Mouse (Mus musculus) thymus, adult 18-20 months (tissue): ENCODE measurements around the gene Arhgef12.

Experiments used
- DNase-seq, 2 experiments: peaks; one replicate each; pipeline ENCODE4 v3.0.0; 2022; ENCODE audit warnings: mixed read lengths in 2 of 2

Gene Arhgef12

DNA sequence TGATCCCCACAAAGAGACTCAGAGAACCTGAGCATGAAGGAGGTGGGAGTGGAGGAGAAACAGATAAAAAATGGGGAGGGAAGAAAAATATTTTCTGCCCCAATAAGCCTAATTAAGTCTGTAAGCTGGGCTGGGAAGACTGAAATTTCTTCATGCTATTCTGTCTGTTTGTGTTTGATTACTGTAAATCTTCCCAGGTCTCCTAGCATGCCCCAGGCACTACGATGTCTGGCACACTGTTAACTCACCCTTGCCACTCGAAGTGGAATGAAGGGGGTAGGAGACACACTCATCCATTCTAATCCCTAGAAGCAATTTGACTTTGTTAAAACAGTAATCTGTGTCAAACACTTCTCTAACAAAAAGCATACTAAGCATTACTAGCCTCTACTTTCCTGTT lies 35.3 kb downstream of the Arhgef12 start:
- DNase-seq = no peak

DNA sequence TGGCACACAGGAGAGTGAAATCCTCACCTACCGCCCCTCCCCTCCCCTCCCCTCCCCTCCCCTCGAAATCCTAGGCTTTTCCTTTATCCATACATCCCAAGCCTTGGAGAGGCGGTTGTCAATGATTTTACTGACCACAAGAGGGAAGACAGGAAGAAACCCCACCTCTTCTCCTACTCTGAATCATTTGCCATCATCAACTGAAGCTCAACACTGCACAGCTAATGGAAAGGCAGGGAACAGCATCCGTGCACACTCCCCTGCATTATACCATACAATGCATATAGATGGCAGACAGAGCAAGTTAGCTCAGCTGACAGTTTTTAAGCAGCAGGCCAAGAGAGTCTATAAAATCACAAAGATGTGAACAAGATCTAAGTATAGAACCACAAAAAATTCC lies 35.9 kb downstream of the Arhgef12 start:
- no peak for DNase-seq

DNA sequence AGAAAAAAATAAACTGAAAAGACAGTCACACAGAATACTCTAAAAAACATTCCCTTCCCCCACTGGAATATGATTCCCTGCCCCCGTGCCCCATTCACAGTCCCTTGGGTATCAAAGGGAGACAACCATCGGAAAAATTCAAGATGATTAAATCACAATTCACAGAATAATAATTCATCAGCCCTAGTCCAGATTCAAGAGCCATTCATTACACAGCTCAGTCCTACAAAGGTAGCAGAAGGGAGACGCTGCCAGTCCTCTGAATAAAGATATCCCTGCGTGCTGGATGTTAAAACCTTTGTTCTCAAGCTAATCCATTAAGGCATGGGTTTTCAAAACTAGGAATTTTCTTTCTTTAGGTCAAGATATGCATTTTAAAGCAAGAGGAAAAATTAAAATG lies 36.5 kb downstream of the Arhgef12 start:
- DNase-seq = no peak

DNA sequence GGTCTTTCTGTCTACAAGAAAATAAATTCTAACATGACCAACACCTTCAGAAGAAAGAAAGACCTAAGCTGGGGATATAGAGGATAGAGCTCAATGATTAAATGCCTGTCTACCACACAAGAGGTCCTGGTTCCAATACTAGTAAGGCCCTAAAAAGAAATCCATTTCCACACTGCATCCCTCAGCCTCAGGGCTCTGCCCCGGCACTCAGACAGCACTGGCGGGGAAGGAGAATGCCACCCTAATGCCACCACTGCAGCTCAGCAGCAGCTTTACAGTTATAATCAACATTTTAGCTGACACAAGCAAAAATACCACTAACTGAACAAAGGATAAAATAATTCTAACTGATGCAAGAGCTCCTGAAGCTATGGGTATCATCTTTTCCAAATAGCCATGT lies 36.9 kb downstream of the Arhgef12 start:
- DNase-seq = no peak

DNA sequence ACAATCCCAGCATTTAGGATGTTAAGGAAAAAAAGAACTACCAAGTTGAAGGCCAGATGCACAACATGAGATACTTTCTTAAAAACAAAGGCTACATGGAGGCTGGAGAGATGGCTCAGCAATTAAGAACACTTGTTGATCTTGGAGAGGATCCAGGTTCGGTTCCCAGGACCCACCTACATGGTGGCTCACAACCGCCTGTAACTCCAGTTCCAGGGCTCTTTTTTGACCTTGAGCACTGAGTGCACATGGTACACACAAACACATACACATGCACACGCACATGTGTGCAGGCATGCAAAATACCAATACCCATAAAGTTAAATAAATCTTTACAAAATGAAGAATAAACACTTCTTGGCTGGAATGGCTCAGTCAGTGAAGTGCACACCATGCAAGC lies 39.1 kb downstream of the Arhgef12 start:
- no peak for DNase-seq

DNA sequence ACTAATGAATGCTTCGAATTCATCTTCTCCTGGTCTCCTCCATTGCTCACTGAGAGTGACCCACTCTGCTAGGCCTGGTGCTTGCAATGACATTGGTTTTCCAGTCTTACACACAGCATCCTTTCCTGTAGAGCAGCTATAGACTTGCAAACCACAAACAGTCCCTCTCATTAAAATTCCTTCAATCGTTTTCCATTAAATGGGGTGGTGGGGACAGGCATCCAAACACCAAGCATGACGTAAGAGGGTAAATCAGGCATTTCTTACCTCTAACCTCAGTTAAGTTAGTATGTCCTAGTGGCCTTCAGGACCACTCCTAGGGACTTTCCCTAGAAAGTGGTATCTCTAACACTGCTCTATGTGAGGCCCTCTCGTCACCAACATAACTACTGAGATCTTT lies 41.8 kb downstream of the Arhgef12 start:
- no peak for DNase-seq

DNA sequence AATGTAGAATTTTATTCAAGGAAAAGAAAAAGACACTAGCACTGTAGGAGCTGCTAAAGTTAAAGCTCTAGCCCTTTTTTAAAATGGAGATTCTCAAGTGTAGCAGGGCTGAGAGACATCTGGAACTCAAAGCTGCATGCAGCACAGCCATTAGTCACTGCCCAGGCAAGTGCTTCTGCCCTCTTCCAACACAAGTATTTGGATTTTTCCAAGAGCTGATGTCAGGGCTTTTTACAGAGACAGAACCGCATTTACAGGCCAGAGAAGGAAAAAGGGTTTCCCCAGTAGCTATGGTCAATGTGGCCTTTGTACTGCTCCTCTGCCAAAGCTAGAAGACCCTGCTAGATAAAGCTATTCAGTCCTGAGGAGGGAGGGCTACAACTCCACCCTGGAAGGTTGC lies 45.5 kb downstream of the Arhgef12 start:
- no peak for DNase-seq

DNA sequence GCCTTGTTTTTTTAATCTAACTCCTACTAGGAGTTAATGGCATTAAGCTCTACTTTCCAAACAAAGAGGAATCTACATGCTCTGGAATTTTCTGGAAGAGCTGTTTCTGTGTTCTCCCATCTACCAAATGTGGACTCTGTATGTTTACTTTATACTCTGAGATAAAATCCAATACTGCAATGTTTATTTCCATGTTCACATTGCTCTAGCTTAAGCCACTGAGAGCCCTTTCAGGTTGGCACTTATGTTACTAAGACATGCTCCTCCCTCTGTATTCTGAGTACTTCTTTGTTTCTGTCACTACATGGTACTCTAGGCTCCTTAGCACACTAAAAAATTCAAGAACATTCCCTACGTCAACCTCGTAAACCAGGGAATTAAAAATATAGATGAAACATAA lies 56.6 kb downstream of the Arhgef12 start:
- no peak for DNase-seq

DNA sequence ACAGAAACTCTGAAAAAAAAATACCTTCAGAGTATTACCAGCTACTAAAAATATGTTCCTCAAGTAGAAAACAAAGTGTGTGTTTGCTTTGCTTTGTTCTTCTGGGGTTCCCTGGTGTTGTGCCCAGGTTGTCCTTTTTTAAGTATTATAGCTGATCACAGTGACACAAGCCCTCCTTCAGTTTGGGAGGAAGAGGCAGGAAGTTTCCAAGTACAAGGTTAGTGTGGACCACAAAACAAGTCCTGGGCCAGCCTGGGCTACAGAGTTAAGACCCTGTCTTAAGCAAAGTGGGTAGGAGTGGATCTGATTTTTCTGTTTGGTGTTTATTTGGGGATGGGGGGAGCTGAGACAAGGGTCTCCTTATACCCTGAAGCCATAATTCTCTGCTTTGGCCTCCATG lies 62.6 kb downstream of the Arhgef12 start:
- DNase-seq = no peak

DNA sequence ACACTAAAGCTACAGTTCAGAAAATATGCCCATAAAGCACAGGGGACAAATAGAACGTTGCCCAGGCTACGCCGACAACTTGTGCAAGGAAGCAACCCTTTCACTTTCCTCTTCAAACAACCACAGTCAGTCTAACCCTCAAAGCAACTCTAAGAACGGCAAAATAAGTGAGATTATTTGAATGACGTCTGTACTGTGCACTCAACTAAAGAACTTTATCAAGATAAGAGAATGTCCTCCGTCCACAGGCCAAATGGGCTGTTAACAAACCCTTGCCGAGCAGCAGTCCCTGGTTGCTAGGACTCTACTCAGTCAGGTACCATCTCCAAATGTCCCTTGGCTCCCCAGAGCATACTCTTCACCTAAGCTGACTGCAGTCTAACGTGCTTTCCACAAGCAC lies 68.6 kb downstream of the Arhgef12 start:
- no peak for DNase-seq

DNA sequence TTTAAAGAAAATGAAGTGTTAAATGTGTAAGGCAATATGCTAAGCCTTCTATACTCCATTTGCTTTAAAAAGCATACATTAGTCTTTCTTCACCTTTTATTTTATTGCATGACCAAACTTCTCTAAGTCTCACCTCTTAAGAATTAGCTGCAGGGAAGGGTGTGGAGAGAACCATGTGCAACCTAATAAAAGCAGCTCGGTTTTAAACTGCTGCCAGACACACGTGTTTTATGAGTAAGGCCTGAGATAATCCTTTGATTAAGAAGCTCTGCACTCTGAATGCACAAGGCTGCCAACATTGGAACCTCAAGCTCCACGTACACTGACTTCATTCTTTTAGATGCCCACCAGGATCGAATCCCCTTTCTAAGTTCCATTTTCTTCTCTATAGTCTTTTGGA lies 71.8 kb downstream of the Arhgef12 start:
- no peak for DNase-seq

DNA sequence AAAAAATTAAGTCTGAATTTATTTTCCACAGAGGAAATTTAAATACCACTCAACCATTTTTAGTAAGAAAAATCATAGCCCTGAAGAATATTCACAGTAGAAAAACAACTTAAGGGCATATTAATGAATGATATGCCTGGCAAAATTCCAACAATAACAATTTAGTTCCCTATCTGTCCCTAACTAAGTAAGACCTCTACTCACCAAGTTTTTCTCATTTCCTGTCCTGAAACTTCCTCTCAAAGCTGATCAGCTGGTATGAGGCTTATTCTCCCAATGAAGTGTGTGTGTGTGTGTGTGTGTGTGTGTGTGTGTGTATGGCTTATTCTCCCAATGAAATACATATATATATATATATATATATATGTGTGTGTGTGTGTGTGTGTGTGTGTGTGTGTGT lies 72.8 kb downstream of the Arhgef12 start:
- DNase-seq = no peak

DNA sequence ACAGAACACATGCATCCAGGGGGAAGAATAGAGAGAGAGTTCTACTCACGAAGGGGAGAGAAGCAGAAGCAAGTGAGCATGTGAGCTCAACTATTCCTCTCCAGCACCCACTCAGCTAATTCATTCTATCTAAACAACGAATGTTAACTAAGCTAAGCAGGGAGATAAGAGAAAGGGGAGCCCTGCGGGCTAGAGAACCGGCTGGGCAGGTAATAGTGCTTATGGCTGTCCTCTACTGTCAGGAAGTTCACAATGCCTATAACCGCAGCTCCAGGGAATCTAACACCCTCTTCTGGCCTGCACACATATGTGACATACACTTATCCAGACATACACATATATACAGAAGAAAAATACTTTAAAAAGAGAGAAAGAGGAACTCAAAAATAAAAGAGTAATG lies 79.3 kb downstream of the Arhgef12 start:
- no peak for DNase-seq

DNA sequence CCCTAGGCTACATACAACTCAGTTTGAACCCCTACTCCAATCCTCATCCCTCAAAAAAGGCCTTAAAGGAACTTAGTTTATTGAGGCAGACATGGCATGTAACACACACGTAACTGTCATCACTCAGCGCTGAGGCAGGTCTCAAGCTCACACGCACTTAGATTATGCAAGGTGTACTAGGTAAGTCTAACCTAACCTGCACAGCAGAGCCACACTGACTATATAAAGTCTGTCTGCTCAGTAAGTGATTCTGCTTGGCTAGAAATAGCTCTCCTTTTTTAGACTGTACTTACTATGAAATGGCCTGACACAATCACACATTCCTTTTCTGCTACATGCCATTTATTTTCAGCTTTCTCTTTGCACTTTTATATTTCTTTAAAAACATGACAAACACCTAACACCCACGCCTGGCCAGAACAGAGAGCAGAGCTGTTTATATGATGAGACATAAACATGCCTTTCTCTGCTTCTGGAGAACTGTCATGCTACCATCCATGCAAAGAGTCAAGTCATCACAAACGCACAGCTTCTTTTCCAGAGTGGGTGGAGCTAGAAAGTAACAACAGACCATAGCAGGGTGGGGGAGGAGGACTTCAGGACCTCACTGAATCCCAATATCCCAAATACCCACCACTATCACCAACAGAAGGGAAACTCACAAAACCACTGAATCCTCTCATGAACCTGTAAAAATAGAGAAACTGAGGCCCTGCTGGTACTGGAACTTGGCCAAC lies 85.4 kb downstream of the Arhgef12 start:
- no peak for DNase-seq

DNA sequence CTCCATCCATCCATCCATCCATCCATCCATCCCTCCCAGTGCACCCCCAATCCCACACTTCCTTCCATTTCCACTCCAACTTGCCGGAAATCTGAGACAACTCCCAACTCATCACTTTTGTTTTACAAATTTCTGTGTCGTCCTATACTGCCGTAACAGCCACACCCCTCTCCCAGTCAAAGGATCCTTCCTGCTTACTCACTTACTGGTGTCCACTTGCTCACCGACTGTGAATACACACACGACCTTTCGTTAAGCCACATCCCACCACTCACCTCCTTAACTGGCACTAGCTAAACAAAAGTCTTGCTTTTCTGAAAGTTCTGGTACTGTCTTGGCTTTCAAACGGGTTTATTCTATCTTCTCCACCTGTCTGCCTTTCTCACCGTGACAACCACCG lies 87.4 kb downstream of the Arhgef12 start:
- no peak for DNase-seq

DNA sequence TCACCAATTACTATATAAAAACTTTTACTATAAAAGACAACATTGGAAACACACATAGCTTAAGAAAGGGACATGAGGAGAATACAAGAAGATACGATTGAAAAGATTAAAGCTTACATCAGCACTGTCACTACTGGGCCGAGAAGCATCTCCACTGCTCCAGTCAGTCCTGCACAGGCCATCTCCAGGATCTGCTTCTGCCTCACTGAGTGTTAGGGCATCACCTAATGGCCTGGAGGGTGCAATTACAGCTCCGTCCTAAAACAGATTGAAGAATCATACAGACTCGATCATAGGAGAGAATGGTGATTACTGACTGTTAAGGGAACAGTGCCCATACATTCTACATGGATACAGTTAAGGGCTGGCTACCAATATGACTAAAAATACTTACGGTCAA lies 91.3 kb downstream of the Arhgef12 start:
- no peak for DNase-seq

DNA sequence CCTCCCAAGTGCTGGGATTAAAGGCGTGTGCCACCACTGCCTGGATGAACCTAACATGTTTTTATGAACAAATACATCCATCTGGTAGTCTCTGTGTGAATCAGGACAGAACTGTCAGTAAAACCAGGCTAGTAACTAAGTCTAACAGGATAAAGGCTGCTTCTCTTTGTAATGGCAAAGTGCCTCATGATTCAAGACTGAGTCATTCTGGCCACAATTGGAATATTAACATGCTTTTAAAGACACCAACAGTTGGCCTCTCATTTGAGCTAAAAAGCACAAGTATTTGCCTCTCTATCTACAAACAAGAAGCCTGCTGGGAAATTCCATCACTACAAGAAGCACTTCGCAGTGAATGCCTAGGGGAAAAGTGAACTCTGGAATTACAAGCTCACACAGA lies 91.7 kb downstream of the Arhgef12 start:
- DNase-seq = no peak

DNA sequence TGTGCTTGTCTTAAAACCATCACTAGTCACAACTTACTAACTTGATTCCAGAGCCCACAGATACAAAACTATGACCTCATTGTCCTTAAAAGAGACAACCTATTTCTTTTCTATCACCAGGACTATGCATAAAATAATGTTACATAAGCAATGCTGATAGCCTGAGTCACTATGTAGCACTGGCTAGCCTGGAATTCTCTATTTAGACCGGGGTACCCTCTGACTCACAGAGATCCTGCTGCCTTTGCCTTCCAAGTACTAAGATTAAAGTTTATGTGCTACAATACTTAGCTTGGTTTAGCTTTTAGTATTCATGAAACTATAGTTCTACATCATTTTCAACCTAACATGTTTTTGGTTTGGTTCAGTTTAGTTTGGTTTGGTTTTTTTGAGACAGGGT lies 92.2 kb downstream of the Arhgef12 start:
- no peak for DNase-seq

DNA sequence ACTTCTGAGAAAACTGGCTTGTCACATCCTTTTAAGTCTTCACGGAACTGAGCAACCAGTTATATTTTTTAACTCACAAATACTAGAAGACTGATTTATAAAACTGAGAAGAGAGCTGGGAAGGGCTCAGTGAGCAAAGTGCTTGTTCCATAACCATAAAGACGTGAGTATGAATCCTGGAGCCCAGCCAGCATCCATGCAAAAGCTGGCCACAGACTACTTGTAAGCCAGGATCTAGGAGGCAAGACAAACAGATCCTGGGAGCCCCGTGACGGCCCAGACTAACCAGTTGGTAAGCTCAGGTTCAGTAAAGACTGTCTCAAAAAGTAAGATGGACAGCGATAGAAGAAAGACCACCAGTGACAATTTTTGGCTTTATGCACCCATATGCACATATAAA lies 94.5 kb downstream of the Arhgef12 start:
- no peak for DNase-seq

DNA sequence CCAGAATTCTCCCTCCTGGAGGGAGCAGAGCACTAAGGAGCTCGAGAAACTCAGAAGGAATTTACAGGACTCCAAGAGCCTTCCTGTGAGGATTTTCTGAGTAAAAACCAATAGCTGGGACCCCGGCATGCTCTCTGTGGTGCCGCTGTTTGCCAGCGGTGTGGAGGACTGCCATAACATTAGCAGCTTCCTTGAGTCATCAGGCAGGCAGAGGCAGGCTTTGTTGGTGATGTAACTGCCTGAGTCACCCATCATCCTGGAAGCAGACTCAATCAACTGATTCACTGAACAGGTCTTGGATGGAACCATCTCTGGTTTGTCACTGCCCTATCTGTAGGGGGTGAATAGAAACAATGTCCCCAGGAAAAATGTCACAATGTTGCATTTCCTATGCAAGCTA lies 96.0 kb downstream of the Arhgef12 start:
- DNase-seq = no peak

DNA sequence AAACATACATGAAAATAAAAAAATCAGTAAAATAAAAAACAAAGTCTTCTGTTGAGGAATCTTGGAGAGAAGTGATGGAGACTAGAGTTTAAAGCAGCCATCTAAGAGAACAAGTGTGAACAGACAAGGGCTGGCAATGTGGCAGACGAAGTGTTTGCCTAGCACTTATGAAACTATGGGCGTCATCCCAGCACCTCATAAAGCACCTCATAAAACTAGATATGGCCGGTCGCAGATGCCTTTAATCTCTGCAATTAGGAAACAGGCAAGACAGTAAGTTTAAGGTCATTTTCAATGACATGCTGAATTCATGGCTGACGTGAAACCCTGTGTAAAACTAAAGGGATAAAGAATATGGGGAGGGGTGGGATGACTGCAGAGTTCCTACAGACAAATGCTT lies 103.2 kb downstream of the Arhgef12 start:
- DNase-seq = no peak

DNA sequence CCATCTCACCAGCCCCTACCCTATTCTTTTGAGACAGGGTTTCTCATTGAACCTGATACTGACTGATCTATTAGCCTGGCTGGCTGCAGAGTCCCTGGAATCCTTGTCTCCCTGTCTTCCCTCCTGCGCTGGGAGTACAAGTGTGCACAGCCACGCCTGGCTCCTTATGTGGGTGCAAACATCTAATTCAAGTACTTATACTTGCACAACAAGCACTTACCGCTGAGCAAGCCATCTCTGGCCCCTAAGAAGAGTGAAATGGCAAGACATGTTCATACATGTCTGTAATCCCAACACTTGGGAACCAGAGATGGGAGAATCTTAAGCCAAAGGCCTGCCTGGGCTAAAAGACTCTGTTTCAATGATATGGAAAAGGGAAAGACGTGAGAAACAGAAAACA lies 104.0 kb downstream of the Arhgef12 start:
- DNase-seq = no peak

DNA sequence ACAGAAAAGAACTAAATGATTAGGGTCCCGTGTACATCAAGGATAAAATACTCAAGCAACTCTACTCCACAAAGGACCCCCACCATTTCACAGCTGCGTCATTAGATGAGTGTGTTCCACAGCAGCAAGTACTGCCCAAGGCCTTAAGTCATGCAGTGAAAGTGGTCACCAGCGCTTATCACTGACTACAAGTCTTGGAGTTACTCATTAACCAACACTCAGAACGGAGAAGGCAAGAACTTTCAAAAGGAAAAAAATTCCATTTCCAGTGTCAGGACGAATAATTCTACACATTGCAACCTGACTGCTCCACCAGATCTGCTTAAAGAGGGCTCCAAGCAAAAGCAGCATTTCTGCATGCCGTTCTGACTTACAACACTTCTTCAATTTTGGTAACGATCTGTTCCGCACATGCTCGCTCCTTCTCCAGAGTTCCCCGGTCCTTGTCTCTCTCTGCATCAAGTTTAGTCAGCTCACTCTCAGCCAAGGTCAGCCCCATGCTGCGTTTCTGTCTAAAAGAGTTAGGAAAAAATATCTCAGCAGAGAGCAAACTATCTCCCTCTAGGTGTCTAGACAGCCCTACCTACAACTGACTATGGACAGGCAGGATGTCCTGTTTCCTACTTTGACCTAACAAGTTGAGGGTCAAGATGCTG lies 106.3 kb downstream of the Arhgef12 start:
- no peak for DNase-seq

DNA sequence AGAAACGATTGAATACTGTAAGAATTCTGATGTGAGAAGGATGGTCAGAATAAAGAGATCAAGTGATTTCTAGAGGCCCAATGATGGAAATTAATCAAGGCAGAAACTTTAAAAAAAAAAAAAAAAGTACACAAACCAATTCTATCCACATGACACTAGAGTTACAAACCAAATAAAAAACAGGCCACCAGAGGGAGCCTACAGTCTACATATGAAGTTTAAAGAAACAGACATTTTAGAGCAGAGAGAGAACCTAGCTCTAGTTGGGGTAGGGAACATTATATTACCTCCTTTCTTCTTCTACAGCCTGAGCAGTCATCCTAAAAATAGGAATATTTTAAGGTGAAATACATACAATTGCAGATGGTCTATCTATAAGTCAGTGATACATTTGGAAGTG lies 107.0 kb downstream of the Arhgef12 start:
- DNase-seq = no peak

DNA sequence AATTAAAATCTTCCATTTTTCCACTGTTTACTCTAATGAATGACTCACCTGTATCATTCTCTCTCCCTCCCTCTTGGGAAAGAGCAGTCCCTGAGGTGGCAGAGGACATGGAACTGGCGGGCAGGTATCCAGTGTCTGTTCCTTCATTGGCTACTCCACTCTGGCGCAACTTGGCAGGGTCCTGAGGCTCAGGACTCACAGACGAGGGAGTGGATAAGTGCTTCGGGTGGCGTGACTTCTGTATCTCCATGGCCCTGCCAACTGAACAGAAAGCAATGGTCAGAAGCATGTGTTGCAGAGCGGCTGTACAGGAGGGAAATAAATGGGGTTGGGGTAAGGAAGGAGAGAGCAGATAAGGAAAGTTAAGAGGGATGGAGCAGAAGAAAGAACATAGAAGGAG lies 109.5 kb downstream of the Arhgef12 start:
- no peak for DNase-seq
